Mouse (Mus musculus) thymus, adult 2 months (tissue): ENCODE results near the gene Slc15a3.

Experiments used
- CTCF ChIP-seq: fragments of 200-500 bp; IDR thresholded peaks from 2 replicates; pipeline ENCODE4 v1.5.1; 2012; ENCODE audit warnings: mild to moderate bottlenecking, control low read depth, low read length, moderate library complexity, borderline replicate concordance; ENCODE audit not compliant: control insufficient read depth, poor library complexity, insufficient read depth; ENCODE audit errors: extremely low read depth
- POLR2A ChIP-seq: fragments of 200-500 bp; IDR thresholded peaks from 2 replicates; pipeline ENCODE4 v1.6.1; 2012; ENCODE audit warnings: mild to moderate bottlenecking, low read length, control low read depth, moderate library complexity; ENCODE audit not compliant: control insufficient read depth, poor library complexity, insufficient read depth; ENCODE audit errors: extremely low read depth

DNA sequence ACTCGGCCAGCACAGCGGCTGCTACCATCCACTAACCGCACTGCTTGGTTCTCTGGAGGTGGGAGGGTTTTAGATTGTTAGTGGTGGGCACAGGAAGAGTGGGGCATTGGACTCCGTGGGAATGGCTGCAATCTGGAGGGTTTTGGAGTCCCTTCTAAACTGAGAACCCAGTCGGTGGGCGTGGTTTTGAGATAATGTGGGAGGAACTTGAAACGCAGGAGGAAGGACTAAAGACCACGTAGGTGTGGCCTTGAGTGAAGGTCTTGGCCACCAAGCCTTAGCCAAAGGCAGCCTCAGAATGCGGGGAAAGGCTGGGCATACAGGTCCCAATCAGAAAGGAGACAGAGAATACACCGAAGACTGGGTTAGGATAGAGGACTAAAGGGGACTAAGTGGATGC is 41.0 kb upstream of the Slc15a3 start:
- TF ChIP-seq CTCF (no peak), POLR2A (no peak)
